13 mouse cellular contexts compared by ENCODE assay signal in genomic region chr2:65847463-65848110, GRCm38 (mm10). TPM values are rescaled to one million over a fixed set of nuclear protein-coding genes. Genes with fewer than 3 reads are reported as not detected.
DNase-seq lines count a peak whose midpoint lies in the region; ATAC-seq and TF ChIP-seq lines count a peak whose summit lies in the region.
"Had no signal": no experiment of that assay in that cellular context is flagged by ENCODE, and none has a peak within 500 bp of the region (broad histone marks: within the 10 kb centered on the region; RNA-seq: fewer than 3 reads in every experiment).

No protein-coding gene starts in this region.

- peak; percentile 59 for ATAC-seq in hindbrain, postnatal 0 days
- ATAC-seq in liver, embryonic 11.5 days (replicated peaks; ENCODE audit: low FRiP score): no peak
- no peak for ATAC-seq in inflammation-experienced regulatory T-cells, adult 6 months
- ATAC-seq: intestine, embryonic 15.5 days had no signal

- peak overlapping the region; percentile 65 for H3K4me2 ChIP-seq in hindbrain, postnatal 0 days (ENCODE audit: low read depth, low read length)
- no peak overlapping the region for H3K4me2 ChIP-seq in liver, embryonic 11.5 days
- H3K4me2 ChIP-seq: heart, embryonic 11.5 days; intestine, embryonic 15.5 days; lung, embryonic 14.5 days had no signal

- peak; percentile 60 for DNase-seq in embryo, embryonic 10.5 days (ENCODE audit: low spot score)
- DNase-seq in forebrain, embryonic 10.5 days (ENCODE audit: extremely low spot score, low spot score): peak; percentile 33
- peak; percentile 48 for DNase-seq in hindbrain, postnatal 0 days (ENCODE audit: low spot score)
- DNase-seq in neural tube, embryonic 10.5 days (ENCODE audit: extremely low spot score, low spot score): peak; percentile 42
- no peak for DNase-seq in gastrocnemius, postnatal 25 days
- DNase-seq in spleen, adult 18-20 months: no peak
- DNase-seq in liver, embryonic 11.5 days (ENCODE audit: low spot score): no peak
- DNase-seq: cerebellum, adult 11-12 months; lung, embryonic 14.5 days had no signal

- WGBS in forebrain, embryonic 10.5 days: 35% methylated on average over 7 of the region's 7 CpGs
- 17% methylated on average over 7 of the region's 7 CpGs for WGBS in hindbrain, postnatal 0 days
- WGBS in liver, embryonic 11.5 days: 54% methylated on average over 7 of the region's 7 CpGs

- H3K4me1 ChIP-seq in forebrain, embryonic 10.5 days: peaks cover 36% of the 10 kb centered on the region
- peaks cover 4% of the 10 kb centered on the region; the same call in 1 of the 2 replicates for H3K4me1 ChIP-seq in hindbrain, postnatal 0 days (ENCODE audit: insufficient read depth, low read length)
- H3K4me1 ChIP-seq in liver, embryonic 11.5 days (replicated peaks; ENCODE audit: control insufficient read depth, insufficient read depth, low read length): no peaks in the 10 kb centered on the region
- H3K4me1 ChIP-seq: intestine, embryonic 15.5 days had no signal

- 0 out of 2 replicates have a peak overlapping the region, but pooled peaks have one; percentile 9 for H3K27ac ChIP-seq in forebrain, embryonic 10.5 days
- H3K27ac ChIP-seq in hindbrain, postnatal 0 days: peak overlapping the region; percentile 45; the same call in 1 of the 2 replicates
- H3K27ac ChIP-seq in liver, embryonic 11.5 days (ENCODE audit: low read depth, low read length): no peak overlapping the region
- H3K27ac ChIP-seq: intestine, embryonic 15.5 days had no signal

- H3K9me3 ChIP-seq in forebrain, embryonic 10.5 days: no peaks in the 10 kb centered on the region; the same call in 1 of the 2 replicates
- no peaks in the 10 kb centered on the region for H3K9me3 ChIP-seq in hindbrain, postnatal 0 days (ENCODE audit: low read length)
- no peaks in the 10 kb centered on the region for H3K9me3 ChIP-seq in liver, embryonic 11.5 days (ENCODE audit: control insufficient read depth, low read length)
- H3K9me3 ChIP-seq: intestine, embryonic 15.5 days had no signal

- peak overlapping the region; percentile 37 for H3K9ac ChIP-seq in hindbrain, postnatal 0 days (replicated peaks; ENCODE audit: low read length)
- no peak overlapping the region for H3K9ac ChIP-seq in liver, embryonic 11.5 days (ENCODE audit: low read depth, low read length)
- H3K9ac ChIP-seq: intestine, embryonic 15.5 days; lung, embryonic 14.5 days had no signal

- H3K36me3 ChIP-seq in forebrain, embryonic 10.5 days (replicated peaks): no peaks in the 10 kb centered on the region
- no peaks in the 10 kb centered on the region for H3K36me3 ChIP-seq in hindbrain, postnatal 0 days (ENCODE audit: insufficient read depth, low read length)
- H3K36me3 ChIP-seq in liver, embryonic 11.5 days (ENCODE audit: control insufficient read depth, insufficient read depth, low read length): no peaks in the 10 kb centered on the region
- H3K36me3 ChIP-seq: intestine, embryonic 15.5 days had no signal

- H3K27me3 ChIP-seq in forebrain, embryonic 10.5 days (ENCODE audit: poor library complexity, severe bottlenecking): no peaks in the 10 kb centered on the region
- H3K27me3 ChIP-seq in hindbrain, postnatal 0 days (ENCODE audit: insufficient read depth, low read length): no peaks in the 10 kb centered on the region
- H3K27me3 ChIP-seq in liver, embryonic 11.5 days (replicated peaks; ENCODE audit: control insufficient read depth, insufficient read depth, low read length): no peaks in the 10 kb centered on the region
- H3K27me3 ChIP-seq: intestine, embryonic 15.5 days had no signal

- H3K4me3 ChIP-seq in forebrain, embryonic 10.5 days: peak overlapping the region; percentile 53
- peak overlapping the region; percentile 55 for H3K4me3 ChIP-seq in hindbrain, postnatal 0 days (ENCODE audit: low read length)
- no peak overlapping the region for H3K4me3 ChIP-seq in liver, embryonic 11.5 days (ENCODE audit: low read depth, low read length)
- H3K4me3 ChIP-seq: intestine, embryonic 15.5 days had no signal

- TF ChIP-seq CTCF in hindbrain, postnatal 0 days (IDR thresholded peaks at IDR 0.05; ENCODE audit: low read depth): no peak

RNA-seq across cellular contexts. Expression of gene Csrnp3, which starts 2.0 kb away (rescaled TPM):
- polyA plus RNA-seq in forebrain, embryonic 10.5 days (2016; fragmentation: Nextera tagmentation; extraction: Ambion mirVana): 4.2 and 6.6 TPM in 2 replicates
- total RNA-seq in hindbrain, postnatal 0 days (2014; rRNA removed): 50.0 and 56.5 TPM in 2 replicates
- polyA plus RNA-seq in hindbrain, postnatal 0 days (2015; fragmentation: Nextera tagmentation; extraction: Ambion mirVana): 32.6 and 35.5 TPM in 2 replicates
- total RNA-seq in gastrocnemius, postnatal 25 days (2021): under 1 TPM in 1 of 2 experiments, not detected in 1; 0.13 TPM
- polyA plus RNA-seq in liver, embryonic 11.5 days (2014; fragmentation: Nextera tagmentation; extraction: Ambion mirVana): 0.51 and 0.96 TPM in 2 replicates
- not detected for polyA plus RNA-seq in inflammation-experienced regulatory T-cells, adult 6 months (2017; shearing (Covaris generic))
- total RNA-seq: neutrophil, adult 5-6 weeks had no signal

Comparison
In these comparisons a context has a peak if more than half of its experiments do, and no peak if none do; other contexts are left out.
1. DNase-seq: peak in embryo, embryonic 10.5 days (single experiment), forebrain, embryonic 10.5 days (single experiment), hindbrain, postnatal 0 days (single experiment) and neural tube, embryonic 10.5 days (single experiment); none in gastrocnemius, postnatal 25 days (single experiment), spleen, adult 18-20 months (0 of 2) and liver, embryonic 11.5 days (single experiment).